Mouse (Mus musculus): ENCODE measurements around the gene Fam49a. TPM values are rescaled to one million over a fixed set of nuclear protein-coding genes. Genes with fewer than 3 reads are reported as not detected.

Gene Fam49a
- polyA plus RNA-seq, 1 experiment from 2014 or later: 2.7 TPM

DNA sequence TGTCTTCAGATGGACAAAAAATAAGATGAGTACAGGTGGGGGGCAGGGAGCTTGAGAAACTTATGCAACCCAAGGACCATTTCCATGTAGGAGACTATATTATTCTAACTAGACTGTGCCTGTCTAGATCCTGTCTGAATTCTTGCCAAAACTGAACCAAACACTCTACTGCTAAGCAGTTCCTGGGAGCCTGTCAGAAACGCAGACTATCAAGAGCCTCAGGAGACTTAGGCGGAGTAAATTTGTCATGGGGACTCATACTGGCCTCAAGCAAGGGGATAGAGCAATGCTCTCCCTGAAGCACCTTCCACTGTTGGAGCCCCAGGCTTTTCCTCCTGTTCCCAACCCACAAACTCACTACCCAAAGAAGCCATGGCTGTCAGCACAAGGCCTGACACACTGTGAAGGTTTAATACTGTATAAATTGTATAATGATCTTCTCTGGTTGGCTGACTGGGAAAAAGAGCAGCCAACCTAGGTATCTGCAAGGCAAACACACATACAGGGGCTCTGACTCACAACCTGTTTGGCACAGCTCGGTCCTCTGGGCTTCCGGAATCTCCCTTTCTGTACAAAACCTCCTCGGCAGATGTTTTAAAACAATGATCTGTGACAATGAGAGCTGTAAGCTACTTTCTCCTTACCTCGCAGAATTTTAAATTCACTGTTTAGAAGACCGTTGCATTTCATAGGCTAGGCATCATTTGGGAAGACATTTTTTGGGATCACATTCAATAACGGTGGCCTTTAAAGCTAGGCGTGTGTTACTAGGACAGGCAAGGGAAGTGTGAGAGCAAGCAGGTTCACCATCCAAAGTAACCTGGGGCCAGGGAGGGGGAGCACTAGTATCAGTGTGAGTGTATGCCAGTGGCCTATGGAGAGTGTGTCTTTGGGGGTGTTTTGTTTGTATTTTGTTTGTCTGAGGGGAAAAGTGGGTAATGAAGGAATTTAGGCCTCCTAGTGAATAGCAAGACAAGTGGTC, 669 bp upstream of the Fam49a start:
- no peak overlapping the region for H3K9ac ChIP-seq (ENCODE audit: low read depth, low read length)
- peaks cover 9% of the 10 kb centered on the region for H3K27me3 ChIP-seq (ENCODE audit: control insufficient read depth, insufficient read depth, low read depth, low read length)
- H3K4me1 ChIP-seq (ENCODE audit: control insufficient read depth, low read depth, low read length): no peaks in the 10 kb centered on the region; the same call in 1 of the 2 replicates
- no peaks in the 10 kb centered on the region for H3K9me3 ChIP-seq (replicated peaks; ENCODE audit: control insufficient read depth, low read length)
- H3K4me2 ChIP-seq (ENCODE audit: low read depth, low read length): peak overlapping the region; percentile 66; the same call in 1 of the 2 replicates
- 66% methylated on average over 9 of the region's 9 CpGs for WGBS (ENCODE audit: insufficient replicate concordance)
- no peaks in the 10 kb centered on the region for H3K36me3 ChIP-seq (ENCODE audit: control insufficient read depth, insufficient read depth)
- H3K27ac ChIP-seq (ENCODE audit: low read length): no peak overlapping the region
- ATAC-seq (ENCODE audit: low read depth): no peak
- no peak overlapping the region for H3K4me3 ChIP-seq (ENCODE audit: low read depth, low read length)

DNA sequence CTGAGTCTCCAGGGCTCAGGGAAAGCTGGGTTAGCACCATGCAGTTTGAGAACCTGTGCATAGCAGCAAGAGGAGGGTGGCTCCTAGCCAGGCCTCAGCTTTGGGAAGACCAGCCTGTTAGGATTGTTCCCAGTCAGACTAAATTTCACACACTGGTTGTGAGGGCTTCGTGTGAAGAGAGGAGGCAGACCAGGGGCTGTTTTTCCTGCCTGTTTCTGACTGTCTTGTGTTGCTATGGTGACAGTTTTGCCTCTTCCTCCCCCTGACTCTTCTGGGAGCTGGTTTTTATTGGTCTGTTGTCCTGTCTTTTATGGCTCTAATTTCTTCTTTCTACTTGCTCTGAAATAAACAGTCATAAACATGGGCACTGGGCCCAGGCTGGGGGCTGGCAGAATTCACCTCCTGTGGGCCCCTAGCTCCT, 1.4 kb downstream of the Fam49a start:
- Histone ChIP-seq H3K9ac (ENCODE audit: low read depth, low read length) (no peak overlapping the region), H3K27me3 (ENCODE audit: control insufficient read depth, insufficient read depth, low read depth, low read length) (peaks cover 9% of the 10 kb centered on the region), H3K4me2 (ENCODE audit: low read depth, low read length) (0 out of 2 replicates have a peak overlapping the region, but pooled peaks have one; percentile 66), H3K36me3 (ENCODE audit: control insufficient read depth, insufficient read depth) (no peaks in the 10 kb centered on the region), H3K9me3 (replicated peaks; ENCODE audit: control insufficient read depth, low read length) (no peaks in the 10 kb centered on the region), H3K4me3 (ENCODE audit: low read depth, low read length) (no peak overlapping the region), H3K27ac (ENCODE audit: low read length) (no peak overlapping the region), H3K4me1 (ENCODE audit: control insufficient read depth, low read depth, low read length) (no peaks in the 10 kb centered on the region; the same call in 1 of the 2 replicates)
- no peak for ATAC-seq (ENCODE audit: low read depth)
- WGBS (ENCODE audit: insufficient replicate concordance): 12% methylated on average over 1 of the region's 1 CpGs

DNA sequence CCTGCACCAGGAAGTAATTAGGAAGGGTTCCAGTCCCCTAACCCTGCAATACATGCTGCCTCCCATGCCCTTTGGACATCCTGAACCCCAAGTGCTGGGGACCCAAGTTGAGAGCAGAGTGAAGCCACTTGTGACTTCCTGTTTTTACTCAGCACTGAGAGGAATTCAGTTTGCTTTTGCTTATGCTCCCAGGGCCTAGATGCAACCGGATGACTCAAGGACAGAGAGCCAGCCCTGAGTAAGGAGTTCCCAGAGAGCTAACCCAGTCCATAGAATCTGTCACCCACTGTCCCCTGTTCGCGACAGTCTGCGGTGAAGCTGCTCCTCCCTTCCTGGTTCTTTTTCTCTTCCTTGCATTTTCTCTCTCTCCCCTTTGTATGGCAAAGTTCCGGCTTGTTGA, 2.2 kb downstream of the Fam49a start:
- Histone ChIP-seq H3K4me3 (ENCODE audit: low read depth, low read length) (no peak overlapping the region), H3K9ac (ENCODE audit: low read depth, low read length) (no peak overlapping the region), H3K9me3 (replicated peaks; ENCODE audit: control insufficient read depth, low read length) (no peaks in the 10 kb centered on the region), H3K4me2 (ENCODE audit: low read depth, low read length) (0 out of 2 replicates have a peak overlapping the region, but pooled peaks have one; percentile 1), H3K27ac (ENCODE audit: low read length) (peak overlapping the region; percentile 2), H3K36me3 (ENCODE audit: control insufficient read depth, insufficient read depth) (no peaks in the 10 kb centered on the region), H3K4me1 (ENCODE audit: control insufficient read depth, low read depth, low read length) (no peaks in the 10 kb centered on the region; the same call in 1 of the 2 replicates), H3K27me3 (ENCODE audit: control insufficient read depth, insufficient read depth, low read depth, low read length) (peaks cover 9% of the 10 kb centered on the region)
- ATAC-seq (ENCODE audit: low read depth): peak; percentile 22; the same call in 1 of the 2 replicates
- 37% methylated on average over 5 of the region's 5 CpGs for WGBS (ENCODE audit: insufficient replicate concordance)

DNA sequence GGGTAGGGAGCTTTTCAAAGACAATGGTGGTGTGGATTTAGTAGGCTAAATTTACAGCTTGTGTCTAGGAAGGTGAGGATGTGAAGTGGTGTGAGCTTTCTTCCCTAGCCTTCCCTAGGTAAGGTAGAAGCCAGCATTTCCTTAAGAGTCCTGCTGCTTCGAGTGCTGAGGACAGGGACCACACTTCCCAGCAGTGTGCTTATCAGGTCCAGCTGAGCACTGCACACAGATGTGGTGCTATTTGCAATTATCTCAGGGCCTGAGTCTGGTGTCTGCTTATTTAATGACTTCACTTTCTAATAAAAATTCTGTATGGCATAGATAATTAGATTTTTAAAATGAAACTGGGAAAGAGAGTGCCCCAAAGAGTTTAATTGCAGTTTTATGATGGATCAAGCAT, 4.6 kb downstream of the Fam49a start:
- no peaks in the 10 kb centered on the region; the same call in 1 of the 2 replicates for H3K4me1 ChIP-seq (ENCODE audit: control insufficient read depth, low read depth, low read length)
- 15% methylated on average over 1 of the region's 1 CpGs for WGBS (ENCODE audit: insufficient replicate concordance)
- ATAC-seq (ENCODE audit: low read depth): no peak

DNA sequence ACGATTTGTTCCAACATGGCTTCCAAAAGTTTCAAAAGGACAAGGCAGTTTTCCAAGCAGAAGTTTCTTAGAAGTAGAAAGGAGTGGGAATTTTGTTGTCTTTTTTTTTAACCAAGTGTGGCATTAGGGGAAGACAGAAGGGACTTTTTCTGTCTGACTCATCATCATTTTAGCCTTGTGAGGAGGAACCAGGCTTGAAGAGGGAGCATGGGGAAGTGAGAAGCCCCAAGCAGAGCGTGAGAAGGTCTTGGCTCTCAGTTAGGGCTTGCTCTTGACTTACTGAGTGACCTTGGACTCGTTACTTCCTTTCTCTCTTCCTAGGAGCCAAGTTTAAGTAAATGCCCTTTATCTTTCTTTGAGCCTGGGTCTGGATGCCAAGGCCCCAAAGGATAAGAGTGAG, 8.6 kb downstream of the Fam49a start:
- Histone ChIP-seq H3K4me1 (ENCODE audit: control insufficient read depth, low read depth, low read length) (no peaks in the 10 kb centered on the region; the same call in 1 of the 2 replicates), H3K4me2 (ENCODE audit: low read depth, low read length) (no peak overlapping the region), H3K36me3 (ENCODE audit: control insufficient read depth, insufficient read depth) (no peaks in the 10 kb centered on the region), H3K9ac (ENCODE audit: low read depth, low read length) (no peak overlapping the region), H3K4me3 (ENCODE audit: low read depth, low read length) (no peak overlapping the region), H3K27me3 (ENCODE audit: control insufficient read depth, insufficient read depth, low read depth, low read length) (no peaks in the 10 kb centered on the region), H3K9me3 (replicated peaks; ENCODE audit: control insufficient read depth, low read length) (no peaks in the 10 kb centered on the region), H3K27ac (ENCODE audit: low read length) (no peak overlapping the region)
- no peak for ATAC-seq (ENCODE audit: low read depth)
- whole genome bisulfite sequencing (ENCODE audit: insufficient replicate concordance): 35% methylated on average over 3 of the region's 3 CpGs

More for the DNA sequence above, 4.6 kb downstream of the Fam49a start:
- H3K36me3 ChIP-seq (ENCODE audit: control insufficient read depth, insufficient read depth): no peaks in the 10 kb centered on the region
- peaks cover 9% of the 10 kb centered on the region for H3K27me3 ChIP-seq (ENCODE audit: control insufficient read depth, insufficient read depth, low read depth, low read length)
- no peak overlapping the region for H3K27ac ChIP-seq (ENCODE audit: low read length)
- no peak overlapping the region for H3K4me2 ChIP-seq (ENCODE audit: low read depth, low read length)
- no peak overlapping the region for H3K9ac ChIP-seq (ENCODE audit: low read depth, low read length)
- H3K4me3 ChIP-seq (ENCODE audit: low read depth, low read length): no peak overlapping the region
- H3K9me3 ChIP-seq (replicated peaks; ENCODE audit: control insufficient read depth, low read length): no peaks in the 10 kb centered on the region

DNA sequence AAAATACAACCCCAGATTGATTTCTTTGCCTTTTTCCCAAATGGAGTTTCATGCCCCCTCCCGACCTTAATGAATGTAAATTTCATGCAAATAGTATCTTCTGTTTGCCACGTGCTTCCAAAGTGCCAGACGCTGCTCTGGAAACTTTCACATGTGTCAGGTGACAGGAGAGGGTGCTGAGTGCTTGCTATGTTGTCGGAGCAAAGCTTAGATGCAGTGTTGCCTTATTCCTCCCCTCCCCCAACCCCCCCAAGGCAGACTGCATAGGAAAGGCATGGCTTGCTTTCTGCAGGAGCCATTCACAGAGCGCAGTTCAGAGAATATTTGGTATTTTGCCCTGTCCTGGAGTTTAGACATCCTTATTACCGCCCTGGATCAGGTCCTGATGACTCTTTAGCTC, 12.2 kb downstream of the Fam49a start:
- no peaks in the 10 kb centered on the region for H3K36me3 ChIP-seq (ENCODE audit: control insufficient read depth, insufficient read depth)
- no peak overlapping the region for H3K27ac ChIP-seq (ENCODE audit: low read length)
- no peak for ATAC-seq (ENCODE audit: low read depth)
- no peak overlapping the region for H3K9ac ChIP-seq (ENCODE audit: low read depth, low read length)
- H3K9me3 ChIP-seq (replicated peaks; ENCODE audit: control insufficient read depth, low read length): no peaks in the 10 kb centered on the region
- H3K27me3 ChIP-seq (ENCODE audit: control insufficient read depth, insufficient read depth, low read depth, low read length): no peaks in the 10 kb centered on the region
- H3K4me2 ChIP-seq (ENCODE audit: low read depth, low read length): no peak overlapping the region
- H3K4me3 ChIP-seq (ENCODE audit: low read depth, low read length): no peak overlapping the region
- no peaks in the 10 kb centered on the region; the same call in 1 of the 2 replicates for H3K4me1 ChIP-seq (ENCODE audit: control insufficient read depth, low read depth, low read length)
- WGBS (ENCODE audit: insufficient replicate concordance): 33% methylated on average over 6 of the region's 6 CpGs

DNA sequence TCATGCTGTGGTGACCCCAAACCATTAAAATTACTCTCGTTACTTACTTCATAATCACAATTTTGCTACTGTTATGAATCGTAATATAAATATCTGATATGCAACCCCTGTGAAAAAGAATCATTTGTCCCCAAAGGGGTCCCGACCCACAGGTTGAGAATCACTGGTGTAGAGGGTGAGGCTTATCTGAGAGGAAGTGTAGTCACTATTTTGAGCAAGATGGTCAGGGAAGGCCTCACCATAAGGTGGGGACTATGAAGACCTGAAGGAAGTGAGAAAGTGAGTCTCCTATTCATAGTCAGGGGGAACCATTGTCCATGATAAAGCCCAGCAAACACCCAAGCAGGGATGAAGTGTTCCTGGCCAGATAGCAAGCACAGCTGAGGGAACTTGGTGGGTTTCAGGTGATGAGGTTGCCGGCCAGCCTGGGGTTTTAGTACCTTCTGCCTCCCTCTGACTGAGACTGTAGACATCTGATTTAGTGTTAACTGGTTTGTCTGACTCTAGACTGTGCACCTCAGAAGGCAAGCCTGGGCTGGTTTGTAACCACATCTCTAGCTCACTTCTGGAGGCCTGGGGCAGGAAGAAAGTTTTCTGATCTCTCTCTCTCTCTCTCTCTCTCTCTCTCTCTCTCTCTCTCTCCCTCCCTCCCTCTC, 13.3 kb downstream of the Fam49a start:
- 31% methylated on average over 4 of the region's 4 CpGs for WGBS (ENCODE audit: insufficient replicate concordance)
- H3K27me3 ChIP-seq (ENCODE audit: control insufficient read depth, insufficient read depth, low read depth, low read length): no peaks in the 10 kb centered on the region
- no peaks in the 10 kb centered on the region for H3K9me3 ChIP-seq (replicated peaks; ENCODE audit: control insufficient read depth, low read length)
- H3K27ac ChIP-seq (ENCODE audit: low read length): no peak overlapping the region
- no peak overlapping the region for H3K9ac ChIP-seq (ENCODE audit: low read depth, low read length)
- no peak for ATAC-seq (ENCODE audit: low read depth)
- no peak overlapping the region for H3K4me3 ChIP-seq (ENCODE audit: low read depth, low read length)
- H3K36me3 ChIP-seq (ENCODE audit: control insufficient read depth, insufficient read depth): no peaks in the 10 kb centered on the region
- no peaks in the 10 kb centered on the region for H3K4me1 ChIP-seq (ENCODE audit: control insufficient read depth, low read depth, low read length)
- no peak overlapping the region for H3K4me2 ChIP-seq (ENCODE audit: low read depth, low read length)

DNA sequence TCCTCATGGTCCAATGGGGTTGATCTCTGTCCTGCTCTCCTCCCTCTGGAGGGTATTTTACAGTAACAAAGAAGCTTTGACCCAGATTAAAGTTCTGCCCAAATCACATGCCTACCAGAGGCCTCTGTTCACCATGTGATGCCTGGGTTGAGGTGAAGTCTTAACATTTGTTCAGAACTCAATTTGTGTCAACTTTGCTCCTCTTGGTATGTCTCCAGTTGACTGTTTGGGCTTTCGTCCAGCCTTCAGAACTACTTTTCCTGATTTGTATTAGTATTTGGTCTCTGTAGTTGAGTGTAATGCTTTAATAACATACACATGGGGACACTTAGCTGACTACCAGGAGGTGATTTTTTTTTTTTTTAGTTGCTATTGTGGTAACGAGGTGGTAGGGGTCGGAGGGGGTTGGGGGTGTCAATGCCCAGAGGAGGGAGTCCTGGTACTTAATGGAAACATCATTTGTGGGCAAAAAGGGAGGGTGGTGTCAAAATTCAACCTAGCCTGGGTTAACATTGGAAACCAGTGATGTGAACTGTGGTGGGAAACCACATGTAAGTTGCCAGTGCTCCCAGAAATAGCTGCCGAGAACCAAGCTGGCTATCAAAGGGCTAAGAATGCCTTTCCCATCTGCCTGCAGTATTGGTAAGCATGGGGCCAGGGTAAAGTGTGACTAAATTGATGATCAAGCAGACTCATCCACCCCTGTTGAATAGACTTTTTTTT, 16.0 kb downstream of the Fam49a start:
- Histone ChIP-seq H3K36me3 (ENCODE audit: control insufficient read depth, insufficient read depth) (no peaks in the 10 kb centered on the region), H3K27me3 (ENCODE audit: control insufficient read depth, insufficient read depth, low read depth, low read length) (no peaks in the 10 kb centered on the region), H3K9ac (ENCODE audit: low read depth, low read length) (no peak overlapping the region), H3K27ac (ENCODE audit: low read length) (no peak overlapping the region), H3K4me2 (ENCODE audit: low read depth, low read length) (no peak overlapping the region), H3K4me3 (ENCODE audit: low read depth, low read length) (no peak overlapping the region), H3K9me3 (replicated peaks; ENCODE audit: control insufficient read depth, low read length) (no peaks in the 10 kb centered on the region), H3K4me1 (ENCODE audit: control insufficient read depth, low read depth, low read length) (no peaks in the 10 kb centered on the region)
- ATAC-seq (ENCODE audit: low read depth): no peak
- WGBS (ENCODE audit: insufficient replicate concordance): 67% methylated on average over 4 of the region's 4 CpGs
